Mouse (Mus musculus) CH12.LX (cell line): ENCODE results near the gene Cd27. TPM values are rescaled to one million over a fixed set of nuclear protein-coding genes. Genes with fewer than 3 reads are reported as not detected.

Source experiments
- DNase-seq: peaks from one replicate; pipeline ENCODE4 v3.0.0-alpha.2; 2013; ENCODE audit errors: extremely low read depth
- H3K27ac ChIP-seq: 2 replicates; pipeline ENCODE4 v1.5.1; 2012; ENCODE audit warnings: low read depth, mild to moderate bottlenecking, control low read depth, moderate library complexity; ENCODE audit not compliant: insufficient read depth
- H3K27me3 ChIP-seq: replicated peaks from 2 replicates; pipeline ENCODE3; 2012; ENCODE audit warnings: inconsistent platforms
- H3K36me3 ChIP-seq, 2 experiments: replicated peaks in 1 of 2; 2 replicates each; pipeline versions ENCODE3 to v1.6.1; 2012; ENCODE audit warnings: inconsistent platforms in 1 of 2, low read length in 1 of 2, mild to moderate bottlenecking in 1 of 2, mixed read lengths in 1 of 2, moderate library complexity in 1 of 2; ENCODE audit not compliant: control insufficient read depth in 1 of 2, insufficient read depth in 1 of 2
- H3K4me1 ChIP-seq, 2 experiments: 2 replicates each; pipeline ENCODE4 v1.6.1; 2012; ENCODE audit warnings: inconsistent platforms in 1 of 2, moderate library complexity in 1 of 2; ENCODE audit not compliant: insufficient read depth in 2 of 2, control insufficient read depth in 1 of 2
- H3K4me2 ChIP-seq: 2 replicates; pipeline ENCODE4 v1.6.1; 2012; ENCODE audit warnings: low read depth, mild to moderate bottlenecking, control low read depth; ENCODE audit not compliant: poor library complexity, insufficient read depth, severe bottlenecking
- H3K4me3 ChIP-seq, 3 experiments: fragments of 150-350 bp in 1 of 3; sonication (generic) in 1 of 3; replicated peaks in 1 of 3; 2 replicates each; pipeline versions ENCODE3 to v1.5.1; 2011 to 2012; ENCODE audit warnings: low read depth in 2 of 3, low read length in 2 of 3, mild to moderate bottlenecking in 2 of 3, moderate library complexity in 2 of 3, control low read depth in 1 of 3, improper control_type of control experiment in 1 of 3, inconsistent platforms in 1 of 3, mixed read lengths in 1 of 3; ENCODE audit not compliant: poor library complexity in 1 of 3
- H3K79me2 ChIP-seq: replicated peaks from 2 replicates; pipeline ENCODE4 v1.6.1; 2012; ENCODE audit warnings: mild to moderate bottlenecking, moderate library complexity; ENCODE audit not compliant: control insufficient read depth, poor library complexity, insufficient read depth, severe bottlenecking; ENCODE audit errors: extremely low read depth
- H3K9ac ChIP-seq: 2 replicates; pipeline ENCODE4 v1.6.1; 2012; ENCODE audit warnings: low read depth, mild to moderate bottlenecking, control low read depth, moderate library complexity; ENCODE audit not compliant: insufficient read depth
- H3K9me3 ChIP-seq: replicated peaks from 2 replicates; pipeline ENCODE3; 2012; ENCODE audit warnings: low read length, inconsistent platforms, mixed read lengths
- BHLHE40 ChIP-seq: IDR thresholded peaks from 2 replicates; pipeline ENCODE4 v1.6.1; 2011; ENCODE audit warnings: mild to moderate bottlenecking, low read depth, low read length, improper control_type of control experiment
- CHD1 ChIP-seq: IDR thresholded peaks from 2 replicates; pipeline ENCODE4 v1.6.1; 2012; ENCODE audit warnings: low read depth, low read length, improper control_type of control experiment, inconsistent platforms
- CTCF ChIP-seq, 2 experiments: IDR thresholded peaks in 1 of 2; conservative IDR thresholded peaks in 1 of 2; 2 replicates each; pipeline ENCODE4 v1.5.1; 2011 to 2012; ENCODE audit warnings: low read depth in 2 of 2, low read length in 2 of 2, improper control_type of control experiment in 1 of 2, inconsistent platforms in 1 of 2, mild to moderate bottlenecking in 1 of 2, moderate library complexity in 1 of 2
- GABPA ChIP-seq: IDR thresholded peaks from 2 replicates; pipeline ENCODE4 v1.6.1; 2012; ENCODE audit warnings: low read depth, low read length, improper control_type of control experiment, inconsistent platforms; ENCODE audit not compliant: insufficient replicate concordance
- HCFC1 ChIP-seq: IDR thresholded peaks from 2 replicates; pipeline ENCODE4 v1.6.1; 2012; ENCODE audit warnings: low read depth, mild to moderate bottlenecking, inconsistent platforms, low read length, improper control_type of control experiment
- JUN ChIP-seq: IDR thresholded peaks from 2 replicates; pipeline ENCODE4 v1.6.1; 2011; ENCODE audit warnings: low read depth, mild to moderate bottlenecking, low read length, improper control_type of control experiment, moderate library complexity; ENCODE audit not compliant: insufficient read depth
- KAT2A ChIP-seq: IDR thresholded peaks from 2 replicates; pipeline ENCODE4 v1.6.1; 2012; ENCODE audit warnings: low read length, improper control_type of control experiment, inconsistent platforms; ENCODE audit not compliant: insufficient replicate concordance
- MAFK ChIP-seq: IDR thresholded peaks from 2 replicates; pipeline ENCODE4 v1.6.1; 2011; ENCODE audit warnings: low read length, improper control_type of control experiment; ENCODE audit not compliant: insufficient replicate concordance
- MAX ChIP-seq: IDR thresholded peaks from 2 replicates; pipeline ENCODE4 v1.6.1; 2011; ENCODE audit warnings: low read length, improper control_type of control experiment
- MAZ ChIP-seq: IDR thresholded peaks from 2 replicates; pipeline ENCODE4 v1.6.1; 2012; ENCODE audit warnings: low read depth, mild to moderate bottlenecking, inconsistent platforms, low read length, improper control_type of control experiment, moderate library complexity
- MEF2A ChIP-seq: IDR thresholded peaks from 2 replicates; pipeline ENCODE4 v1.6.1; 2014; ENCODE audit warnings: low read depth, mild to moderate bottlenecking, inconsistent platforms, low read length, improper control_type of control experiment, borderline replicate concordance
- MXI1 ChIP-seq: IDR thresholded peaks from 2 replicates; pipeline ENCODE4 v1.6.1; 2011; ENCODE audit warnings: mild to moderate bottlenecking, low read depth, low read length, improper control_type of control experiment
- NELFE ChIP-seq: IDR thresholded peaks from 2 replicates; pipeline ENCODE4 v1.6.1; 2011; ENCODE audit warnings: low read depth, low read length, improper control_type of control experiment
- RAD21 ChIP-seq: IDR thresholded peaks from 2 replicates; pipeline ENCODE4 v1.6.1; 2011; ENCODE audit warnings: low read depth, mild to moderate bottlenecking, low read length, improper control_type of control experiment, moderate library complexity
- SMC3 ChIP-seq: IDR thresholded peaks from 2 replicates; pipeline ENCODE4 v1.6.1; 2011; ENCODE audit warnings: low read depth, low read length, improper control_type of control experiment
- UBTF ChIP-seq: IDR thresholded peaks from 2 replicates; pipeline ENCODE4 v1.6.1; 2012; ENCODE audit warnings: low read depth, mild to moderate bottlenecking, inconsistent platforms, low read length, improper control_type of control experiment, moderate library complexity
- USF2 ChIP-seq: conservative IDR thresholded peaks from 2 replicates; pipeline ENCODE4 v1.6.1; 2011; ENCODE audit warnings: low read depth, low read length, improper control_type of control experiment
- ZC3H11A ChIP-seq: IDR thresholded peaks from 2 replicates; pipeline ENCODE4 v1.6.1; 2012; ENCODE audit warnings: low read depth, mild to moderate bottlenecking, inconsistent platforms, low read length, improper control_type of control experiment
- ZKSCAN1 ChIP-seq: IDR thresholded peaks from 2 replicates; pipeline ENCODE4 v1.6.1; 2012; ENCODE audit warnings: low read depth, inconsistent platforms, low read length, improper control_type of control experiment, borderline replicate concordance
- dilution Hi-C: fragments of 300-500 bp; cut with MboI; formaldehyde crosslinking; loops from 2 replicates; pipeline ENCODE4 v1.14.3; 2020; ENCODE audit warnings: low sequenced_read_pairs; ENCODE audit not compliant: extremely low pct_unique_long_range_greater_than_20kb, extremely low pct_ligation_motif_present
- in situ Hi-C: fragments of 300-500 bp; cut with MboI; formaldehyde crosslinking; loops from 3 replicates; pipeline ENCODE4 v1.14.3; 2019; ENCODE audit warnings: low sequenced_read_pairs, low pct_ligation_motif_present, low pct_unique_long_range_greater_than_20kb, mixed read lengths
- polyA plus RNA-seq: library from polyadenylated mRNA; unstranded; fragments of >175 nt; gene quantifications from 2 replicates; pipeline ENCODE4 v1.2.1, GENCODE M21; 2012; ENCODE audit warnings: low read depth; ENCODE audit not compliant: insufficient read length
- total RNA-seq, 2 experiments: library from RNA; depleted of rRNA; stranded (reverse); fragments of 300-350 nt in 1 of 2; fragments of >200 nt in 1 of 2; gene quantifications; 2 replicates each; pipeline ENCODE4 v1.2.3; 2012 to 2014

Gene Cd27
- total and polyA plus RNA-seq, 3 experiments: 0.54 TPM; not detected in 2

- peak overlapping the region; percentile 98 for H3K9ac ChIP-seq
These were observed 6.2 kb downstream of the Cd27 start for GRCm38 (mm10) chr6:125230571-125230970.

GRCm38 (mm10) chr6:125225518-125226115, 11.2 kb downstream of the Cd27 start:
- H3K9me3 ChIP-seq: no peaks in the 10 kb centered on the region
- H3K4me2 ChIP-seq: no peak overlapping the region
- H3K79me2 ChIP-seq: no peaks in the 10 kb centered on the region
- peaks cover 56 to 86% of the 10 kb centered on the region in 2 experiments for H3K36me3 ChIP-seq
- H3K27ac ChIP-seq: no peak overlapping the region
- H3K4me1 ChIP-seq: peaks cover 11 to 33% of the 10 kb centered on the region in 2 experiments
- dilution Hi-C loops: no loop called here
- TF ChIP-seq MAX: no peak
- TF ChIP-seq ZKSCAN1: no peak
- no peak for TF ChIP-seq MXI1
- no peak for TF ChIP-seq BHLHE40
- TF ChIP-seq RAD21: peak; percentile 51
- TF ChIP-seq UBTF: no peak
- no peak for TF ChIP-seq MAZ
- TF ChIP-seq CTCF (conservative IDR thresholded peaks at IDR 0.05 in 1 of 2, IDR thresholded peaks at IDR 0.05 in 1 of 2; ENCODE audit: low read depth in 2 of 2, low read length in 2 of 2): peak; percentile 65 to 66
- TF ChIP-seq SMC3: peak; percentile 34
- TF ChIP-seq NELFE: no peak
- DNase-seq: peak; percentile 36
- no peaks in the 10 kb centered on the region for H3K27me3 ChIP-seq
- in situ Hi-C loops: no loop called here
- no peak overlapping the region for H3K9ac ChIP-seq
- no peak overlapping the region for H3K4me3 ChIP-seq

More at GRCm38 (mm10) chr6:125230571-125230970, 6.2 kb downstream of the Cd27 start:
- Histone ChIP-seq H3K4me1 (peaks cover 8 to 36% of the 10 kb centered on the region in 2 experiments), H3K4me2 (peak overlapping the region; percentile 91; the same call in 1 of the 2 replicates), H3K9me3 (no peaks in the 10 kb centered on the region), H3K36me3 (peaks cover 30 to 61% of the 10 kb centered on the region in 2 experiments), H3K27me3 (no peaks in the 10 kb centered on the region), H3K4me3 (peak overlapping the region; percentile 50 to 94 (median 61)), H3K79me2 (no peaks in the 10 kb centered on the region), H3K27ac (peak overlapping the region; percentile 29; the same call in 1 of the 2 replicates)
- dilution Hi-C loops: no loop called here
- DNase-seq: no peak
- in situ Hi-C loops: no loop called here
- TF ChIP-seq JUN (no peak), ZC3H11A (no peak), HCFC1 (no peak), MAFK (no peak), BHLHE40 (no peak), SMC3 (no peak), MEF2A (no peak), UBTF (no peak), MXI1 (no peak), GABPA (no peak), MAZ (no peak), CHD1 (no peak), MAX (no peak), USF2 (no peak), KAT2A (no peak)
